Mouse (Mus musculus): ENCODE measurements at regions not wholly inside any gene's neighbourhood (a gene's known extent, or its start where the extent isn't known, plus 50 kb on each side); places are given as distances from the start of the nearest gene placed in this dataset.

DNA sequence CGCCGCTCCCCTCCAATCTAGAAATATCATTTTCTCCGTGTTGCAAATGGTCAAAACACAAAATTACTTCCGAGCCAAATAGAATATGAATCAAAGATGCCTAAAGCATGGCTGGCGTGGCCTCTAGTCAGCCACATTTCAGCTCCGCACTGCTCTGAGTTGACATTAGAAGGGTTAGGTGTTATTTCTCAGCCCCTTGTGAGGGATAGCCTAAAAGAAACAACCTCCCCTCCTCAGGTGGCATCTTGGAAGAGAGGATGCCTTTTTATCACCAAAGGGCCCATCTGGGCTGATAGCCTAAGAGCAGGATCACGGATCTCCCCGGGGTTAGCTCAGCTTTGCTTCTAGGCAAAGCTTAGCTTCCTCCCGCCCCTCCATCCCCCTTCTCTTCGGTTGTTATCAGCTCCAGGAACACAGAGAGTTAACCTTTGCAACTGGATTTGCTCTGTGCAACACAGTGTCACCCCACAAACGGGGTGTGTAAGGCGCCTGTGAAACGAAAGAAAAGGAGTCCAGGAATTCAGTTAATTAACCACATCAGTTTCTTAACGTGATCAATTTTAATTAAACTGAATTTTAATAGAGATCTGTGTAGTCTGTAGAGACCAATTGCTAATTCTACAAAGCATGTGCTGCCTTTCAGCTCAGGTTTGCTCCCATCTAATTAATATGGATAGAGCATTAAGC is 180.6 kb upstream of the Mpped2 start:
- peak; percentile 92 for ATAC-seq (replicated peaks)
- no peaks in the 10 kb centered on the region for H3K27me3 ChIP-seq (replicated peaks)
- H3K4me2 ChIP-seq = peak overlapping the region; percentile 42
- 30% methylated on average over 14 of the region's 14 CpGs for WGBS
- H3K36me3 ChIP-seq (replicated peaks) = no peaks in the 10 kb centered on the region
- H3K27ac ChIP-seq = peak overlapping the region; percentile 78
- H3K9me3 ChIP-seq = no peaks in the 10 kb centered on the region
- H3K4me3 ChIP-seq = peak overlapping the region; percentile 14
- peaks cover 19% of the 10 kb centered on the region for H3K4me1 ChIP-seq
- no peak overlapping the region; the same call in 1 of the 2 replicates for H3K9ac ChIP-seq

GRCm38 (mm10) chr2:106513025-106513386 is 180.1 kb upstream of the Mpped2 start:
- Histone ChIP-seq H3K4me3 (peak overlapping the region; percentile 14), H3K27me3 (replicated peaks) (no peaks in the 10 kb centered on the region), H3K4me2 (peak overlapping the region; percentile 42), H3K27ac (peak overlapping the region; percentile 78), H3K4me1 (peaks cover 19% of the 10 kb centered on the region), H3K36me3 (replicated peaks) (no peaks in the 10 kb centered on the region), H3K9ac (0 out of 2 replicates have a peak overlapping the region, but pooled peaks have one; percentile 6), H3K9me3 (no peaks in the 10 kb centered on the region)
- ATAC-seq (replicated peaks) = peak; percentile 91
- WGBS = 20% methylated on average over 5 of the region's 5 CpGs

DNA sequence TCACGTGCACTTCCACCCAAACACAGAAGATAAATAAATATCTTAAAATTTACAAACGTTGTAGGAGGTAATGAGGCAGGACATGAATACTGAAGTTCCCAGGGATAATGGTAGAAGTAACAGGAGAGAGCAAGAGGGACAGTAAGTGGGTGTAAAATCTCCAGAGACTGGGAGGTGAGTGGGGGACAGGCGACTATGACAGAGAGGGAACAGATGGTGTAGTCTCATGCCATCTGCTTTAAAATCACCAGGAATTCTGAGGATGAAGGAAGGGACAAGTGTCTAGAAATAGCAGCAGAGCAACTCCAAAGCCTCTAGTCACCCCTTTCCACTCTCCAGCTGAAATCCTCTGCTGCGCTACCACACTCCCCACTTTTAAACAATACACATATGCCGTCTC is 175.8 kb upstream of the Mpped2 start:
- no peak overlapping the region for H3K4me3 ChIP-seq
- no peak overlapping the region for H3K27ac ChIP-seq
- H3K4me2 ChIP-seq = no peak overlapping the region
- peaks cover 17% of the 10 kb centered on the region for H3K4me1 ChIP-seq
- H3K9me3 ChIP-seq = peaks cover 3% of the 10 kb centered on the region; the same call in 1 of the 2 replicates
- no peaks in the 10 kb centered on the region for H3K36me3 ChIP-seq (replicated peaks)
- ATAC-seq (replicated peaks) = no peak
- H3K9ac ChIP-seq = no peak overlapping the region
- WGBS = 82% methylated on average over 5 of the region's 5 CpGs
- H3K27me3 ChIP-seq (replicated peaks) = no peaks in the 10 kb centered on the region

DNA sequence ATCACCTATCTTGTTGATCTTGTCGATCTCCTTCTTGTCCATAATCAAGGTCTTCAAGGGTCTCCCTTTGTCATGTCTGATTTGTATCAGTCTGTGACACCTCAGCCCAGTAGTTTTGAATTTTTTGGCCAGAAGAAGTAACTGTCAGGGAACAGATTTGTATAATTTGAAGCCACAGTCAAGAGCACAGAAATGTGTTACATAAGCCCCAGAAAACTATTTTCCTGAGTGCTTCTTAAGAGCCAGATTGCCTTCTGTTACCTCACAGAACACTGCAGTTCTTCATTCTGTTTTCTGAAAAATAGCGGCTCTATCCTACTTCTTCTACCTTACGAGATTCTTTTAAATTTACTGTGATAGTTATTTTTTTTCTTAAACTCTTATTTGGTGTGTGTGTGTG is 170.1 kb upstream of the Mpped2 start:
- H3K27ac ChIP-seq = no peak overlapping the region
- H3K36me3 ChIP-seq (replicated peaks) = no peaks in the 10 kb centered on the region
- no peaks in the 10 kb centered on the region for H3K4me1 ChIP-seq
- H3K27me3 ChIP-seq (replicated peaks) = no peaks in the 10 kb centered on the region
- H3K4me3 ChIP-seq = no peak overlapping the region
- peaks cover 3% of the 10 kb centered on the region; the same call in 1 of the 2 replicates for H3K9me3 ChIP-seq
- ATAC-seq (replicated peaks) = no peak
- 97% methylated on average over 3 of the region's 3 CpGs for WGBS
- H3K9ac ChIP-seq = no peak overlapping the region
- H3K4me2 ChIP-seq = no peak overlapping the region

- Histone ChIP-seq H3K9me3 (no peaks in the 10 kb centered on the region), H3K27ac (no peak overlapping the region), H3K36me3 (replicated peaks) (no peaks in the 10 kb centered on the region), H3K4me3 (no peak overlapping the region), H3K9ac (no peak overlapping the region), H3K27me3 (replicated peaks) (no peaks in the 10 kb centered on the region), H3K4me2 (no peak overlapping the region), H3K4me1 (no peaks in the 10 kb centered on the region)
- ATAC-seq (replicated peaks) = peak; percentile 56
- 51% methylated on average over 2 of the region's 2 CpGs for WGBS
Observed at GRCm38 (mm10) chr2:106527008-106527407, 166.1 kb upstream of the Mpped2 start.

DNA sequence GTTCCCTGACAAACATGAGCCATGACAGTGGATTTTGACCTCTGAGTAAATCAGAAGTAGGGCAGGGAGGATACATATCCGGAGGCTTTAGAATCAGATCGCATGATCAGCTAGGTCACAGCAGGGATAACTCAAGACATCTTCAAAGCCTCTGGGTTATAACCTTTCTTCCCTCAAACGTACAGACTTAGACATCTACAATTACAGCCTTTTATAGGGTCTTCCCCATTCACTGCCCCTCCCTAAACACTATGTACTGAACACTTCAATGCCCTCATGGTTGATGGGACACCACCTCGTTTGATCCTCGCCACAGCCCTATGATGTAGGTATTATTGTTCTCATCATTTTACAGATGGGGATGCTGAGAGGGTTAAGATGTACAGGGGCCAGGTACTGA is 163.8 kb upstream of the Mpped2 start:
- no peak for ATAC-seq (replicated peaks)
- Histone ChIP-seq H3K9ac (no peak overlapping the region), H3K9me3 (no peaks in the 10 kb centered on the region), H3K4me2 (no peak overlapping the region), H3K4me3 (no peak overlapping the region), H3K27me3 (replicated peaks) (no peaks in the 10 kb centered on the region), H3K4me1 (no peaks in the 10 kb centered on the region), H3K27ac (no peak overlapping the region), H3K36me3 (replicated peaks) (no peaks in the 10 kb centered on the region)
- 65% methylated on average over 5 of the region's 5 CpGs for WGBS

DNA sequence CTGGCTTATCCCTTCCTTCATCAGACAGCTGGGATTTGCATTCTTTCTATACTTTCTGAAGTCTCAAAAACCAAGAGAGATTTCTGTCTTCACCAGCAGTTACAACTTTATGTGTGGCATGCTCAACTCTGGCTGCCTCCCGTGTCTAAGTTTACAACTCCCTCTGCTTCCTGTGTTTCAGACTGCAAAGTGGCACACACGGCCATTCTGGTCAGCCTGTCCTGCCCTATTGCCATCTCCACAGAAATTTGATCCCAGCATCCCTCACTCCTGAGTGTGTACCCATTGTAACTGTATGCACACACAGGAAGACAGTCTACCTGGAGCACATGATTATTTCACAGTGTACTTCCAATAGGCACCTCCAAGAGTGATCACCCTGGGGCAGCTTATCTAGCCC is 163.3 kb upstream of the Mpped2 start:
- whole genome bisulfite sequencing = 84% methylated on average over 2 of the region's 2 CpGs
- ATAC-seq (replicated peaks) = no peak
- H3K36me3 ChIP-seq (replicated peaks) = no peaks in the 10 kb centered on the region
- H3K27me3 ChIP-seq (replicated peaks) = no peaks in the 10 kb centered on the region
- no peaks in the 10 kb centered on the region for H3K4me1 ChIP-seq
- H3K4me2 ChIP-seq = no peak overlapping the region
- H3K9me3 ChIP-seq = no peaks in the 10 kb centered on the region
- H3K4me3 ChIP-seq = no peak overlapping the region
- H3K9ac ChIP-seq = no peak overlapping the region
- no peak overlapping the region for H3K27ac ChIP-seq

GRCm38 (mm10) chr2:106538329-106538728 is 154.7 kb upstream of the Mpped2 start:
- peak; percentile 51; the same call in 1 of the 2 replicates for ATAC-seq (replicated peaks)
- Histone ChIP-seq H3K36me3 (replicated peaks) (no peaks in the 10 kb centered on the region), H3K4me1 (0 out of 2 replicates have a peak, but pooled peaks cover 2% of the 10 kb centered on the region), H3K4me3 (no peak overlapping the region), H3K9ac (no peak overlapping the region), H3K27me3 (replicated peaks) (no peaks in the 10 kb centered on the region), H3K9me3 (no peaks in the 10 kb centered on the region), H3K4me2 (no peak overlapping the region), H3K27ac (no peak overlapping the region)
- WGBS = 70% methylated on average over 4 of the region's 4 CpGs

DNA sequence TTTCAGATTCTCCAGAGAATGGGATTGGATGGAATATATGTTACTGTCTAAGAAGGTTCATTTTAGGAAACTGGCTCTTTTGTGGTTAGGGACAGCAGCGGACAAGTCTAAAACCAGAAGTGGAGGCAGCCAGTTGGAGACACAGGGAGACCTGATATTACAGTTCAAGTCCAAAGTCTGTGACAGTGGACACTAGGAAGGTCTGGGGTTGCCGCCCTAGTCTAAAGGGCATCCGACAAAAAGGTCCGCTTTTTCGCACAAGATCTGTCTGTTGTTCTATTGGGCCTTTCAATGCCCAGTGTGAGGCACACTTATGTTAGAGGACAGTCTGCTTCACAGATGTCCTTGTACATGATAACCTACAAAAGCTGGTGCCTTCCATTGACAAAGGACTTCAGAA is 152.9 kb upstream of the Mpped2 start:
- WGBS = 96% methylated on average over 5 of the region's 5 CpGs
- H3K9ac ChIP-seq = no peak overlapping the region
- H3K9me3 ChIP-seq = no peaks in the 10 kb centered on the region
- no peak for ATAC-seq (replicated peaks)
- no peaks in the 10 kb centered on the region for H3K36me3 ChIP-seq (replicated peaks)
- H3K27me3 ChIP-seq (replicated peaks) = no peaks in the 10 kb centered on the region
- no peak overlapping the region for H3K4me2 ChIP-seq
- H3K4me3 ChIP-seq = no peak overlapping the region
- 0 out of 2 replicates have a peak, but pooled peaks cover 2% of the 10 kb centered on the region for H3K4me1 ChIP-seq
- H3K27ac ChIP-seq = no peak overlapping the region

DNA sequence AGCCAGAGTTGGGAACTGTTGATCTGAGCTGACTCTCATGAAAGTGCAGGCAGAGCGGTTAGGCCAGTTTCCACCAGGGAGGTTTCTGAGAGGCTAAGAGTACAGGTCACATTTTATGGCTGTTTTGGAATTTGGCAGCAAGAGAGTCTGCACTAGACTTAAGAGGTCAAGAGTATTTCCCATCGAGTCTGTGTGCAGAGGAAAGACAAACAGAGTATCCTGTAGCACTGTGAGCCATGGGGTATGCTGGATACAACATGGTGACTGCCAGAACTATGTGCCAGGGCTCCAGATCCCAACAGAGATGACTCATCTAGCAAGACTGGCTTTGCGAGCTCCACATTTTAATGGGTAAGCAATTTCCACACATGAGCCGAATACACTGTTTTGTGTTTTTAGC is 146.0 kb upstream of the Mpped2 start:
- no peak for ATAC-seq (replicated peaks)
- Histone ChIP-seq H3K36me3 (replicated peaks) (no peaks in the 10 kb centered on the region), H3K9me3 (no peaks in the 10 kb centered on the region), H3K27ac (no peak overlapping the region), H3K27me3 (replicated peaks) (no peaks in the 10 kb centered on the region), H3K4me2 (no peak overlapping the region), H3K4me1 (no peaks in the 10 kb centered on the region), H3K4me3 (no peak overlapping the region), H3K9ac (no peak overlapping the region)
- 88% methylated on average over 4 of the region's 4 CpGs for WGBS

DNA sequence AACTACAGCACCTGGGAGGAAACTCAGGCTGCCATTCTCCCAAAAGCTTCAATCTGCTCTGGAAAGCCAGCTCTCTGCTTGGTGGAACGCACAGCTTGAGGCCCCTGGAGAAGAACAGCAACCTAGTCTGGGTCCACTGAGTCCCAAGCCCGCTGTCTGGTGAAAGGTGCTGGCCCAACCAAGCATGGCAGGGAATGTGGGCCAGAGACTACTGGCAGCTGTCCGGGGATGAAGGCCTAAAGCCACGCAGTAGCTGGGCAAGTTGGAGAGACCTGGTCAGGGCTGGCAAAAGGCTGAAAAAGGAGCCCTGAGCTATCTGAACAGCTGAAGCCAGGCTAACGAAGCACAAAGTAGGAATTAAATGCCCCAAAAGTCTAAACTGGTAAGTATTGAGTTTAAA is 139.4 kb upstream of the Mpped2 start:
- WGBS = 66% methylated on average over 5 of the region's 5 CpGs
- H3K27me3 ChIP-seq (replicated peaks) = no peaks in the 10 kb centered on the region
- no peak overlapping the region for H3K4me3 ChIP-seq
- H3K4me2 ChIP-seq = no peak overlapping the region
- no peaks in the 10 kb centered on the region for H3K9me3 ChIP-seq
- ATAC-seq (replicated peaks) = no peak
- H3K27ac ChIP-seq = no peak overlapping the region
- H3K36me3 ChIP-seq (replicated peaks) = no peaks in the 10 kb centered on the region
- no peaks in the 10 kb centered on the region for H3K4me1 ChIP-seq
- H3K9ac ChIP-seq = no peak overlapping the region

- no peak for ATAC-seq (replicated peaks)
- Histone ChIP-seq H3K9ac (no peak overlapping the region), H3K36me3 (replicated peaks) (no peaks in the 10 kb centered on the region), H3K9me3 (no peaks in the 10 kb centered on the region), H3K4me3 (no peak overlapping the region), H3K4me1 (no peaks in the 10 kb centered on the region), H3K27ac (no peak overlapping the region), H3K27me3 (replicated peaks) (no peaks in the 10 kb centered on the region), H3K4me2 (no peak overlapping the region)
- 73% methylated on average over 3 of the region's 3 CpGs for WGBS
Observed at GRCm38 (mm10) chr2:106561571-106562090, 131.4 kb upstream of the Mpped2 start.

GRCm38 (mm10) chr2:106570226-106570625 is 122.8 kb upstream of the Mpped2 start:
- Histone ChIP-seq H3K27me3 (replicated peaks) (no peaks in the 10 kb centered on the region), H3K4me3 (no peak overlapping the region), H3K4me1 (no peaks in the 10 kb centered on the region), H3K27ac (no peak overlapping the region), H3K4me2 (no peak overlapping the region), H3K36me3 (replicated peaks) (no peaks in the 10 kb centered on the region), H3K9me3 (no peaks in the 10 kb centered on the region), H3K9ac (no peak overlapping the region)
- 100% methylated on average over 1 of the region's 1 CpGs for WGBS
- ATAC-seq (replicated peaks) = no peak
